Mouse (Mus musculus): ENCODE measurements at regions not wholly inside any gene's neighbourhood (a gene's known extent, or its start where the extent isn't known, plus 50 kb on each side); places are given as distances from the start of the nearest gene placed in this dataset.

DNA sequence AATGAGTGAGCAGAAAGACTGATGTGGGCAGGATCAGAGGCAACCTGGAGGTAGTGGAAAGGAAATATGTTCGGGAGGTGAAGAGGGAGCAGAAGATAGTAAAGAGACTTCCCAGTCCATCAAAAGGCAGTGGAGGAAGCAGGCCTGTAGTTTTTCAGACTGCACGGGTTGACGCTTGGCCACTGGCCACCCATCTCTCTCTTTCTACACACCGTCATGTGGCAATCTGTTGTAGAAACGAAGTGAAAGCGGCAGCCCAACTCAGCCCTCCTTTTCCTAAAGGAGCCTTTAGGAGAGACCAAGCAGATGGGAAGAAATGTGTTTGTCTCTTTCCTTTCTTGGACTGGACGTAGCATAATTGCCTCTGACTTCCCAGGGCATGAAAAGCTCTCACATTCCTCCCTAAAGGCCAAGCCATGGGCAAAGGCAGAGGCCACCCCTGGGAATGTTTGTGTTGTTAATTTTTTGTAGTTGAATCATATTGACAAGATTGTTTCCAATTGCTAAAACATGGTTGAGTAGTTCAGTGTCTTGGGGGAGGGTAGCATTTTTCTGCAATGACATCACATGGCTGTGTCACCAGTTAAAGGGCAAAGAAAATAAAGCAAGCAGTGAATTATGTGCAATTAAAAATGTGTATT is 150.7 kb upstream of the Foxa2 start:
- TF ChIP-seq CTCF (IDR thresholded peaks at IDR 0.05; ENCODE audit: borderline replicate concordance, insufficient read depth, low read depth, low read length) (no peak), POLR2A (IDR thresholded peaks at IDR 0.05; ENCODE audit: borderline replicate concordance, insufficient read depth, low read length) (no peak)
